ENCODE assay signal across 14 mouse cellular contexts in genomic region chr2:69849215-69849614, GRCm38 (mm10). TPM values are rescaled to one million over a fixed set of nuclear protein-coding genes. Genes with fewer than 3 reads are reported as not detected.
DNase-seq lines count a peak whose midpoint lies in the region; ATAC-seq and TF ChIP-seq lines count a peak whose summit lies in the region.
"Had no signal": no experiment of that assay in that cellular context is flagged by ENCODE, and none has a peak within 500 bp of the region (broad histone marks: within the 10 kb centered on the region; RNA-seq: fewer than 3 reads in every experiment).

No protein-coding gene starts in this region.

- H3K9ac ChIP-seq in heart, adult 2 months (ENCODE audit: low read depth, low read length), result peak overlapping the region; percentile 12; the same call in 1 of the 2 replicates
- H3K9ac ChIP-seq in limb, embryonic 14.5 days (ENCODE audit: low read depth, low read length, severe bottlenecking), result no peak overlapping the region
- H3K9ac ChIP-seq: limb, embryonic 12.5 days had no signal

- H3K4me1 ChIP-seq in heart, adult 2 months (ENCODE audit: control insufficient read depth, insufficient read depth, low read length), result peaks cover 4% of the 10 kb centered on the region
- 0 out of 2 replicates have a peak, but pooled peaks cover 4% of the 10 kb centered on the region for H3K4me1 ChIP-seq in heart, embryonic 10.5 days
- H3K4me1 ChIP-seq in limb, embryonic 14.5 days (ENCODE audit: control insufficient read depth, insufficient read depth, low read length), result no peaks in the 10 kb centered on the region
- no peaks in the 10 kb centered on the region; the same call in 1 of the 2 replicates for H3K4me1 ChIP-seq in limb, embryonic 10.5 days
- H3K4me1 ChIP-seq: limb, embryonic 12.5 days had no signal

- no peaks in the 10 kb centered on the region for H3K79me2 ChIP-seq in heart, adult 2 months (replicated peaks; ENCODE audit: control insufficient read depth, insufficient read depth, low read length)

- intact Hi-C loops in heart, adult 2 months (cut with DNase I), result no loop called here

- 26% methylated on average over 6 of the region's 6 CpGs for WGBS in heart, adult 2 months
- 67% methylated on average over 6 of the region's 6 CpGs for WGBS in heart, embryonic 10.5 days
- 74% methylated on average over 6 of the region's 6 CpGs for WGBS in limb, embryonic 14.5 days
- WGBS in limb, embryonic 10.5 days, result 79% methylated on average over 6 of the region's 6 CpGs

- no peak for DNase-seq in heart, adult 2 months
- DNase-seq in heart, embryonic 10.5 days (ENCODE audit: low spot score), result no peak
- DNase-seq in limb, embryonic 14.5 days (ENCODE audit: low spot score), result peak; percentile 35
- no peak for DNase-seq in limb, embryonic 10.5 days (ENCODE audit: low spot score)
- peak; percentile 43 for DNase-seq in brain, embryonic 14.5 days (ENCODE audit: low read depth)
- peak; percentile 30 to 40 for DNase-seq in kidney, postnatal 25 days
- DNase-seq in neural tube, embryonic 10.5 days (ENCODE audit: extremely low spot score, low spot score), result no peak
- DNase-seq: adrenal gland, postnatal 25 days; cerebellum, adult 11 months; right cerebral cortex, postnatal 4 days had no signal

- no peak for TF ChIP-seq CTCF in heart, adult 2 months (IDR thresholded peaks at IDR 0.05)
- TF ChIP-seq CTCF in brain, embryonic 14.5 days (IDR thresholded peaks at IDR 0.05; ENCODE audit: borderline replicate concordance, extremely low read depth, insufficient read depth, insufficient read length), result no peak

- H3K36me3 ChIP-seq in heart, adult 2 months (ENCODE audit: control insufficient read depth, insufficient read depth, low read length), result no peaks in the 10 kb centered on the region
- no peaks in the 10 kb centered on the region; the same call in 1 of the 2 replicates for H3K36me3 ChIP-seq in heart, embryonic 10.5 days
- no peaks in the 10 kb centered on the region for H3K36me3 ChIP-seq in limb, embryonic 14.5 days (ENCODE audit: control insufficient read depth, insufficient read depth, low read length)
- no peaks in the 10 kb centered on the region for H3K36me3 ChIP-seq in limb, embryonic 10.5 days
- H3K36me3 ChIP-seq: G1E; limb, embryonic 12.5 days had no signal

- ATAC-seq in limb, embryonic 14.5 days (ENCODE audit: low FRiP score, low read depth), result no peak
- ATAC-seq in inflammation-experienced regulatory T-cells, adult 6 months, result no peak

- H3K9me3 ChIP-seq in heart, embryonic 10.5 days, result no peaks in the 10 kb centered on the region
- H3K9me3 ChIP-seq in limb, embryonic 14.5 days (ENCODE audit: control insufficient read depth, low read length), result no peaks in the 10 kb centered on the region
- no peaks in the 10 kb centered on the region for H3K9me3 ChIP-seq in limb, embryonic 10.5 days (replicated peaks)
- H3K9me3 ChIP-seq: G1E; limb, embryonic 12.5 days had no signal

- no peak overlapping the region for H3K4me3 ChIP-seq in heart, adult 2 months
- no peak overlapping the region for H3K4me3 ChIP-seq in heart, embryonic 10.5 days
- no peak overlapping the region for H3K4me3 ChIP-seq in limb, embryonic 14.5 days (replicated peaks; ENCODE audit: low read length)
- H3K4me3 ChIP-seq in limb, embryonic 10.5 days, result no peak overlapping the region
- H3K4me3 ChIP-seq: limb, embryonic 12.5 days; myocyte had no signal

- TF ChIP-seq EP300 in heart, adult 2 months (IDR thresholded peaks at IDR 0.05; ENCODE audit: insufficient read depth, low read depth, low read length), result no peak

- H3K27me3 ChIP-seq in heart, adult 2 months (ENCODE audit: control insufficient read depth, insufficient read depth, low read length), result no peaks in the 10 kb centered on the region
- H3K27me3 ChIP-seq in heart, embryonic 10.5 days (ENCODE audit: insufficient read depth, poor library complexity, severe bottlenecking), result no peaks in the 10 kb centered on the region
- no peaks in the 10 kb centered on the region for H3K27me3 ChIP-seq in limb, embryonic 14.5 days (ENCODE audit: control insufficient read depth, insufficient read depth, low read length)
- no peaks in the 10 kb centered on the region for H3K27me3 ChIP-seq in limb, embryonic 10.5 days (ENCODE audit: low read depth, poor library complexity, severe bottlenecking)
- H3K27me3 ChIP-seq: limb, embryonic 12.5 days had no signal

- no peak overlapping the region for H3K4me2 ChIP-seq in limb, embryonic 14.5 days (replicated peaks; ENCODE audit: low read depth, low read length, severe bottlenecking)
- H3K4me2 ChIP-seq: limb, embryonic 12.5 days had no signal

- no peak overlapping the region for H3K27ac ChIP-seq in heart, adult 2 months
- no peak overlapping the region for H3K27ac ChIP-seq in heart, embryonic 10.5 days
- H3K27ac ChIP-seq in limb, embryonic 14.5 days (replicated peaks; ENCODE audit: low read depth, low read length), result no peak overlapping the region
- no peak overlapping the region for H3K27ac ChIP-seq in limb, embryonic 10.5 days
- H3K27ac ChIP-seq: limb, embryonic 12.5 days had no signal

- no peak for TF ChIP-seq POLR2A in heart, adult 2 months (IDR thresholded peaks at IDR 0.05; ENCODE audit: insufficient read depth, low read depth, low read length)
- TF ChIP-seq POLR2A in limb, embryonic 14.5 days (IDR thresholded peaks at IDR 0.05; ENCODE audit: borderline replicate concordance, extremely low read depth, insufficient read depth, insufficient read length), result no peak
- TF ChIP-seq POLR2A in brain, embryonic 14.5 days (IDR thresholded peaks at IDR 0.05; ENCODE audit: borderline replicate concordance, extremely low read depth, insufficient read depth, insufficient read length, poor library complexity, severe bottlenecking), result no peak

RNA-seq across cellular contexts. Expression of gene Ssb, which starts 12.1 kb away (rescaled TPM):
- total RNA-seq in heart, adult 2 months (2021), result 10 to 100 TPM; 58.4 to 64.0 TPM
- 4.3 and 10.7 TPM in 2 replicates for polyA plus RNA-seq in heart, adult 2 months (2012; rRNA removed)
- 216 and 283 TPM in 2 replicates for polyA plus RNA-seq in heart, embryonic 10.5 days (2016; fragmentation: Nextera tagmentation; extraction: Ambion mirVana)
- 80.8 and 173 TPM in 2 replicates for polyA plus RNA-seq in limb, embryonic 14.5 days (2012; rRNA removed)
- polyA plus RNA-seq in limb, embryonic 14.5 days (2014; fragmentation: Nextera tagmentation; extraction: Ambion mirVana), result 288 and 291 TPM in 2 replicates
- 322 and 347 TPM in 2 replicates for polyA plus RNA-seq in limb, embryonic 10.5 days (2016; fragmentation: Nextera tagmentation; extraction: Ambion mirVana)
- 119 and 122 TPM in 2 replicates for polyA plus RNA-seq in brain, embryonic 14.5 days (2012; rRNA removed)
- 100 to 1,000 TPM; 304 to 401 (median 325) TPM for polyA plus RNA-seq in inflammation-experienced regulatory T-cells, adult 6 months (2017; shearing (Covaris generic))

RNA-seq across cellular contexts. Expression of gene Klhl23, which starts 27.5 kb away (rescaled TPM):
- total RNA-seq in heart, adult 2 months (2021), result 10 to 100 TPM; 31.8 to 32.3 TPM
- polyA plus RNA-seq in heart, adult 2 months (2012; rRNA removed), result 10.3 and 24.2 TPM in 2 replicates
- 40.3 and 66.3 TPM in 2 replicates for polyA plus RNA-seq in heart, embryonic 10.5 days (2016; fragmentation: Nextera tagmentation; extraction: Ambion mirVana)
- 18.6 and 21.2 TPM in 2 replicates for polyA plus RNA-seq in limb, embryonic 14.5 days (2012; rRNA removed)
- 20.7 and 21.9 TPM in 2 replicates for polyA plus RNA-seq in limb, embryonic 14.5 days (2014; fragmentation: Nextera tagmentation; extraction: Ambion mirVana)
- polyA plus RNA-seq in limb, embryonic 10.5 days (2016; fragmentation: Nextera tagmentation; extraction: Ambion mirVana), result 24.8 and 30.8 TPM in 2 replicates
- 39.4 and 56.3 TPM in 2 replicates for polyA plus RNA-seq in brain, embryonic 14.5 days (2012; rRNA removed)
- polyA plus RNA-seq in inflammation-experienced regulatory T-cells, adult 6 months (2017; shearing (Covaris generic)), result 1 to 10 TPM in 1 of 3 experiments, under 1 TPM in 1, not detected in 1; 0.12 to 1.1 TPM

RNA-seq across cellular contexts. Expression of gene Mettl5, which starts 36.2 kb away (rescaled TPM):
- total RNA-seq in heart, adult 2 months (2021), result 10 to 100 TPM; 20.4 to 24.9 TPM
- 5.5 and 7.2 TPM in 2 replicates for polyA plus RNA-seq in heart, adult 2 months (2012; rRNA removed)
- 37.1 and 38.3 TPM in 2 replicates for polyA plus RNA-seq in heart, embryonic 10.5 days (2016; fragmentation: Nextera tagmentation; extraction: Ambion mirVana)
- polyA plus RNA-seq in limb, embryonic 14.5 days (2012; rRNA removed), result 9.8 and 14.0 TPM in 2 replicates
- 33.7 and 41.0 TPM in 2 replicates for polyA plus RNA-seq in limb, embryonic 14.5 days (2014; fragmentation: Nextera tagmentation; extraction: Ambion mirVana)
- 44.5 and 47.3 TPM in 2 replicates for polyA plus RNA-seq in limb, embryonic 10.5 days (2016; fragmentation: Nextera tagmentation; extraction: Ambion mirVana)
- 8.9 and 9.4 TPM in 2 replicates for polyA plus RNA-seq in brain, embryonic 14.5 days (2012; rRNA removed)
- polyA plus RNA-seq in inflammation-experienced regulatory T-cells, adult 6 months (2017; shearing (Covaris generic)), result 10 to 100 TPM; 63.9 to 71.4 (median 69.6) TPM

RNA-seq across cellular contexts. Expression of gene Ubr3, which starts 47.8 kb away (rescaled TPM):
- total RNA-seq in heart, adult 2 months (2021), result 100 to 1,000 TPM; 112 to 117 TPM
- polyA plus RNA-seq in heart, adult 2 months (2012; rRNA removed), result 26.0 and 50.8 TPM in 2 replicates
- polyA plus RNA-seq in heart, embryonic 10.5 days (2016; fragmentation: Nextera tagmentation; extraction: Ambion mirVana), result 14.0 and 16.3 TPM in 2 replicates
- polyA plus RNA-seq in limb, embryonic 14.5 days (2012; rRNA removed), result 35.0 and 36.2 TPM in 2 replicates
- polyA plus RNA-seq in limb, embryonic 14.5 days (2014; fragmentation: Nextera tagmentation; extraction: Ambion mirVana), result 21.3 and 21.6 TPM in 2 replicates
- 13.6 and 13.8 TPM in 2 replicates for polyA plus RNA-seq in limb, embryonic 10.5 days (2016; fragmentation: Nextera tagmentation; extraction: Ambion mirVana)
- 45.2 and 53.9 TPM in 2 replicates for polyA plus RNA-seq in brain, embryonic 14.5 days (2012; rRNA removed)
- 10 to 100 TPM; 13.4 to 19.8 (median 13.7) TPM for polyA plus RNA-seq in inflammation-experienced regulatory T-cells, adult 6 months (2017; shearing (Covaris generic))

RNA-seq across cellular contexts. Expression of gene Phospho2, which starts 59.8 kb away (rescaled TPM):
- 10 to 100 TPM; 25.3 to 26.8 TPM for total RNA-seq in heart, adult 2 months (2021)
- 14.5 and 18.2 TPM in 2 replicates for polyA plus RNA-seq in heart, adult 2 months (2012; rRNA removed)
- polyA plus RNA-seq in heart, embryonic 10.5 days (2016; fragmentation: Nextera tagmentation; extraction: Ambion mirVana), result 19.8 and 21.5 TPM in 2 replicates
- 27.5 and 30.9 TPM in 2 replicates for polyA plus RNA-seq in limb, embryonic 14.5 days (2012; rRNA removed)
- polyA plus RNA-seq in limb, embryonic 14.5 days (2014; fragmentation: Nextera tagmentation; extraction: Ambion mirVana), result 24.6 and 28.5 TPM in 2 replicates
- polyA plus RNA-seq in limb, embryonic 10.5 days (2016; fragmentation: Nextera tagmentation; extraction: Ambion mirVana), result 22.0 and 27.1 TPM in 2 replicates
- 46.7 and 51.7 TPM in 2 replicates for polyA plus RNA-seq in brain, embryonic 14.5 days (2012; rRNA removed)
- 10 to 100 TPM; 42.9 to 51.1 (median 50.9) TPM for polyA plus RNA-seq in inflammation-experienced regulatory T-cells, adult 6 months (2017; shearing (Covaris generic))

Comparison
In these comparisons a context has a peak if more than half of its experiments do, and no peak if none do; other contexts are left out.
1. DNase-seq: peak in limb, embryonic 14.5 days (single experiment), brain, embryonic 14.5 days (single experiment) and kidney, postnatal 25 days (2 of 2); none in heart, adult 2 months (0 of 2), heart, embryonic 10.5 days (single experiment), limb, embryonic 10.5 days (single experiment) and neural tube, embryonic 10.5 days (single experiment).